Comparison of ENCODE assay signal across 25 mouse cellular contexts in genomic region chrX:163845408-163845807, GRCm38 (mm10).
"Had no signal": no experiment of that assay in that cellular context is flagged by ENCODE, and none has a peak within 500 bp of the region (broad histone marks: within the 10 kb centered on the region; RNA-seq: fewer than 3 reads in every experiment).

No protein-coding gene starts in this region.

- ATAC-seq: hindbrain, embryonic 16.5 days; inflammation-experienced regulatory T-cells, adult 6 months; intestine, embryonic 15.5 days had no signal

- H3K27ac ChIP-seq: heart, embryonic 10.5 days; hindbrain, embryonic 10.5 days; hindbrain, embryonic 12.5 days; hindbrain, embryonic 14.5 days; intestine, embryonic 15.5 days; kidney, embryonic 15.5 days; kidney, postnatal 0 days; left cerebral cortex, adult 2 months; limb, embryonic 10.5 days; limb, embryonic 12.5 days had no signal

- DNase-seq: gastrocnemius, postnatal 14 days; gastrocnemius, postnatal 36 days; heart, adult 18-20 months; heart, postnatal 10 days; heart, postnatal 4 days; kidney, adult 11 months; kidney, adult 2 months; kidney, adult 9 months; kidney, postnatal 14 days; kidney, postnatal 36 days; layer of hippocampus, adult 9-11 months; liver had no signal

- H3K4me1 ChIP-seq: heart, embryonic 10.5 days; heart, embryonic 12.5 days; hindbrain, embryonic 10.5 days; hindbrain, embryonic 12.5 days; intestine, embryonic 15.5 days; kidney, embryonic 15.5 days; limb, embryonic 10.5 days; limb, embryonic 12.5 days had no signal

- H3K4me3 ChIP-seq: heart, embryonic 10.5 days; heart, embryonic 12.5 days; hindbrain, embryonic 10.5 days; hindbrain, embryonic 12.5 days; intestine, embryonic 15.5 days; kidney, embryonic 15.5 days; left cerebral cortex, adult 2 months; limb, embryonic 10.5 days; limb, embryonic 12.5 days had no signal
